Mouse (Mus musculus) forebrain, postnatal 0 days (tissue): ENCODE measurements at regions not wholly inside any gene's neighbourhood (a gene's known extent, or its start where the extent isn't known, plus 50 kb on each side); places are given as distances from the start of the nearest gene placed in this dataset.
"Not testable (repeated sequence)": the region's sequence is repeated elsewhere in the genome, so short reads cannot be mapped to it uniquely, and the experiment has no call there.

ENCODE experiments used
- ATAC-seq: fragments of 200-750 bp; cut with Nextera tagmentation; 2 replicates; pipeline ENCODE4 v1.8.0; 2017; ENCODE audit warnings: mild to moderate bottlenecking, moderate library complexity
- DNase-seq: peaks from one replicate; pipeline ENCODE4 v3.0.0-alpha.2; 2015
- H3K27ac ChIP-seq: fragments of 300-500 bp; sonication (generic); 2 replicates; pipeline ENCODE4 v1.5.1; 2014; ENCODE audit warnings: low read depth, mild to moderate bottlenecking, antibody characterized with exemption, low read length, moderate library complexity, mixed read lengths
- H3K27me3 ChIP-seq: fragments of 300-500 bp; sonication (generic); 2 replicates; pipeline ENCODE4 v1.6.1; 2014; ENCODE audit warnings: mild to moderate bottlenecking, low read length, mixed read lengths; ENCODE audit not compliant: insufficient read depth
- H3K36me3 ChIP-seq: fragments of 300-500 bp; sonication (generic); 2 replicates; pipeline ENCODE4 v1.6.1; 2014; ENCODE audit warnings: mild to moderate bottlenecking, moderate library complexity; ENCODE audit not compliant: insufficient read depth
- H3K4me1 ChIP-seq: fragments of 300-500 bp; sonication (generic); 2 replicates; pipeline ENCODE4 v1.6.1; 2014; ENCODE audit warnings: antibody characterized with exemption; ENCODE audit not compliant: insufficient read depth
- H3K4me2 ChIP-seq: fragments of 300-500 bp; sonication (generic); 2 replicates; pipeline ENCODE4 v1.6.1; 2014; ENCODE audit warnings: low read depth, mild to moderate bottlenecking, moderate library complexity
- H3K4me3 ChIP-seq: fragments of 300-500 bp; sonication (generic); 2 replicates; pipeline ENCODE4 v1.5.1; 2014; ENCODE audit warnings: low read depth, low read length, mixed read lengths
- H3K9ac ChIP-seq: fragments of 300-500 bp; sonication (generic); 2 replicates; pipeline ENCODE4 v1.6.1; 2014; ENCODE audit warnings: mild to moderate bottlenecking
- H3K9me3 ChIP-seq: fragments of 300-500 bp; sonication (generic); 2 replicates; pipeline ENCODE4 v1.6.1; 2016; ENCODE audit warnings: low read length
- CTCF ChIP-seq: sonication (generic); IDR thresholded peaks from 2 replicates; pipeline ENCODE4 v1.5.1; 2016; ENCODE audit warnings: antibody characterized with exemption, control low read depth, low read depth
- WGBS: fragments of 180-500 bp; shearing (Covaris S2); extraction: QIAGEN DNeasy Blood & Tissue Kit; methylation state at CpG from one replicate; pipeline ENCODE4 v1.1.7; 2014; 5-methylcytosine and 5-hydroxymethylcytosine counted together

DNA sequence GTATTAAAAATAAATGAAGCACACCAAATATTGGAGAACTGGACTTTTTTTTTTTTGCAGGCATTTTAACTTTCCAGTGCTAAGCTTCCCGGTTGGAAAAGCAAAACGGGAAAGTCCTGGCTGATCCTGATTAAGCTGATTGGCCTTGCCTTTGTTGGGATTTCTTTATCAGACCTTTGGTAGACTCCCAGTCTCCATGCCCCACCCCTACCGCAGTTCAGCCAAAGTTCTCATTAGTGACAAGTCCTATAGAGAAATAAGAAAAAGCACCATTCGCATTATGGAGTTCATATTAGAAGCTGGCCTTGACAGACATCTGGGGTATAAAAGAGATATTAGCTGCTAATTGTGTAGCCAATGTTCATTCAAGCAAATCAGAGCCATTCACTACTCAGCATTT lies 297.7 kb upstream of the Tbl1xr1 start:
- Histone ChIP-seq H3K36me3 (no peaks in the 10 kb centered on the region), H3K4me3 (no peak overlapping the region), H3K9ac (no peak overlapping the region), H3K4me1 (no peaks in the 10 kb centered on the region), H3K27me3 (no peaks in the 10 kb centered on the region), H3K9me3 (no peaks in the 10 kb centered on the region), H3K27ac (no peak overlapping the region), H3K4me2 (no peak overlapping the region)
- no peak for ATAC-seq
- no peak for DNase-seq
- no peak for TF ChIP-seq CTCF
- 12% methylated on average over 4 of the region's 4 CpGs for WGBS

DNA sequence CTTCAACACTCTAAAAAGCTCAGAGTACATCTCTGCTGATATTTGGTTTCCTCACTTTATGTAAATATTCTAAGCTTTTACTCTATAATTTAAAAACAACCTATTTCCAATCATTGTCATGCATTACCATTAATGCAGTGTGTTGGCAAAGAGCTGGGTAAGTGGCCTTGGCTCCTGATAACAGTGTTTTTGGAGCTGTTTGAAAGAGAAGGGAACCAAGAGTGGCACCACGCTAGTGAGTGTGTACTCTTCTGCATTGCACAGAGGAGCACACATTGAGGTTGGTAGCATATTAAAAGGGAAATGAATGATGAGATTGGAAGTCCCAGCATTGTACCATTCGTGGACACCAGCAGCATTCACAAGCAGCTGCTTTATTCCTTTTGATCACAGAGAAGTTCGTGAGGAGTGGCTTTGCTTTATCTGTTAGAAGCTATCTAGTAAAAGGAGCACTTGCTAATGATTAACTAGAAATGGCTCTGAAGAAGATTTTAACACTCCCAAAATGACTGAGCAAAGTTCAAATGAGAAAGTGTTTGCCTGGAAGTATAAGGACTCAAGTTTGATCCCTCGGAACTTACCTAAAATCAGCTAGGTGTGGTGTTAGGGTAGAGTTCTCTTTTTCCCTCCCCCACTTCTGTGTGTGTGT lies 284.3 kb upstream of the Tbl1xr1 start:
- Histone ChIP-seq H3K36me3 (no peaks in the 10 kb centered on the region), H3K27ac (no peak overlapping the region), H3K27me3 (no peaks in the 10 kb centered on the region), H3K9me3 (no peaks in the 10 kb centered on the region), H3K4me2 (no peak overlapping the region), H3K4me3 (no peak overlapping the region), H3K4me1 (no peaks in the 10 kb centered on the region), H3K9ac (no peak overlapping the region)
- TF ChIP-seq CTCF = no peak
- no peak for DNase-seq
- WGBS = 64% methylated on average over 4 of the region's 4 CpGs
- ATAC-seq = no peak

DNA sequence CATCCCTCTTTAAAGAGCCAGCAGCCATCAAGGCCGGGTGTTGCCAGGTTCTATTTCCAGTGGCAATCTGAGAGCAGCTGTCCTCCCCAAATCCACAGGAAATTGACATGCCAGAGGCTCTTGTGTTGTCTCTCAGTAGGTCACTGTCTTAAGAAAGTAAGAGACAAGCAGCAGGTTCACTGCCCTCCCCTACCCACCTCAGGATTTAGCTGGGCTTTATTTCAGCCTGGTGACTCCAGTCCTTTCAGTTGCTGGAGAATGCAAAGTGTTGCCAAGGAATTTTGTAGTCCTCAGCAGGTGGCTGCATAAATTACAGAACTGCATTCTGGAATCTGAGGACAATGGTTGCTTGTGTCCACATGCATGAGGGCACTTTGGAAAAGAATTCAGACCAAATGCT lies 278.3 kb upstream of the Tbl1xr1 start:
- DNase-seq = peak; percentile 39

GRCm38 (mm10) chr3:21803886-21804285 lies 272.6 kb upstream of the Tbl1xr1 start:
- not testable (repeated sequence) for DNase-seq, H3K4me2 ChIP-seq, H3K27ac ChIP-seq, H3K4me3 ChIP-seq, H3K4me1 ChIP-seq, H3K27me3 ChIP-seq, ATAC-seq, H3K36me3 ChIP-seq, H3K9me3 ChIP-seq, H3K9ac ChIP-seq
- 91% methylated on average over 2 of the region's 2 CpGs for WGBS

More for the DNA sequence above, 278.3 kb upstream of the Tbl1xr1 start:
- Histone ChIP-seq H3K9ac (no peak overlapping the region), H3K27ac (no peak overlapping the region), H3K27me3 (no peaks in the 10 kb centered on the region), H3K9me3 (no peaks in the 10 kb centered on the region), H3K36me3 (no peaks in the 10 kb centered on the region), H3K4me3 (no peak overlapping the region), H3K4me2 (no peak overlapping the region), H3K4me1 (no peaks in the 10 kb centered on the region)
- WGBS = 10% methylated on average over 1 of the region's 1 CpGs
- ATAC-seq = peak; percentile 38; the same call in 1 of the 2 replicates
- no peak for TF ChIP-seq CTCF

DNA sequence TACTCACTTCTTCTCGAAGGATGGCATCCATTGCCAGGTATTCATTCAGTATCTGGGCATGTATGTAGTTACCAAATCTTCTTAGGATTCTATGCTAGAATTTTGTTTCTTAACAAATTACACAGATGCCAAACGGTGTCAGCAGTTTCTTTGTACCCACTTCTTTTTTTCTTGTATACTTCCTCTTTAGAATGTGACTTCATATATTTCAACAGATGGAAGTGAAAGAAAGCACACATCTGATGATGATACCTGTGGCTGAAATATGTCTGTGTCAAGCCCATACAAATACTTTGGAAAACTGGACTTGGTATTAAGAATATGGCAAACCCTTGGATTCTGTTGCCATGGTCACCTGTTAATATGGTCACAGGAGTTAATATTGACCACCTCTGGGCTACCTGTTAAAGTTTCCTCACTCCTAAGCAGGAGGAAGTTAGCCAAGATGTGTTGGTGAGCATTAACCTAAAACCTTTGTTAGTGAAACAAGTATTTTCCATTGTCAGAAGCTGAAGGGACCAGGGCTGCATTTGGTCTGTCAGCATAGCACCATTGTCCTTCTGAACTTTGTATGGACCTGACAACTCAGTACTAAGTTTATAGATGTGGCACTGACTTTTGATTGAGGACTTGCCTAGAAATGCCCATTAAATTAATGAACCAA lies 269.8 kb upstream of the Tbl1xr1 start:
- H3K4me3 ChIP-seq = no peak overlapping the region
- DNase-seq (no peak), ATAC-seq (no peak)
- H3K4me2 ChIP-seq = no peak overlapping the region
- WGBS = 89% methylated on average over 2 of the region's 2 CpGs
- H3K9me3 ChIP-seq = no peaks in the 10 kb centered on the region
- H3K27me3 ChIP-seq = no peaks in the 10 kb centered on the region
- no peaks in the 10 kb centered on the region for H3K36me3 ChIP-seq
- 0 out of 2 replicates have a peak, but pooled peaks cover 3% of the 10 kb centered on the region for H3K4me1 ChIP-seq
- TF ChIP-seq CTCF = no peak
- H3K27ac ChIP-seq = no peak overlapping the region
- H3K9ac ChIP-seq = no peak overlapping the region

- 62% methylated on average over 2 of the region's 2 CpGs for WGBS
Observed at GRCm38 (mm10) chr3:21808539-21808938, 267.9 kb upstream of the Tbl1xr1 start.

DNA sequence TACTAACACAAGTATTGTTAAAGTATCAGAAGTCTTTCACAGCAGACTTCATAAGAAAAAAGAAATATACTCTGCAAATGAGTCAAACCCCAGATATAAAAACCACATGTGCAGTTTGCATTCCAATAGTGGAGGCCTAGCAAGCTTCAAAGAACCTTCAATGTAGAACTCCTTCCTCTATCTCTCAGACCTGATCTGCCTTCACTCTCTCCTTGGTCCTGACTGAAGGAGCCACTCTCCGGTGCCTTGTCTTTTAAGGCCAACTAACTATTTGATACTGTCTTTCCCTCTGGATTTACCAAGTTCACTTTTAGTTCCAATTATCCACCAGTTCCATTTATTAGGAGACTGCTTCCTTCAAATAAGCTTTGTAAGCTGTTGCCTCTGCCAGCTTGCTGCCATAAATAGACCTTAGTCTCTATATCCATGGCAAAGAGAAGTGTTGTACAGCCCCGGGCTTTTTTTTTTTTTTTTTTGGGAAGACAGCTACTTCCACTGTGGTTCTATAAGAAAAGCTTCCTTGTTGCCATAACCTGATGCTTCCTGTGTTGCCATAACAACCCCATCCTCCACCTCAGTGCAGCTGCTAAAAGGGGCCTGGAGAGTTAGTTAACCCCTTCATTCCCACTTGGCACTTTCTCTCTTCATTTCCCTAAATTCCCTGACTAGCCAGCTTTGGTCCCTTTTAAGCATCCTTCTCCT lies 266.5 kb upstream of the Tbl1xr1 start:
- no peaks in the 10 kb centered on the region for H3K27me3 ChIP-seq
- no peak for TF ChIP-seq CTCF
- H3K27ac ChIP-seq = peak overlapping the region; percentile 46
- 4% methylated on average over 2 of the region's 2 CpGs for WGBS
- 0 out of 2 replicates have a peak, but pooled peaks cover 3% of the 10 kb centered on the region for H3K4me1 ChIP-seq
- no peaks in the 10 kb centered on the region for H3K9me3 ChIP-seq
- H3K36me3 ChIP-seq = no peaks in the 10 kb centered on the region
- H3K9ac ChIP-seq = no peak overlapping the region
- no peak overlapping the region; the same call in 1 of the 2 replicates for H3K4me2 ChIP-seq
- H3K4me3 ChIP-seq = no peak overlapping the region
- DNase-seq (peak; percentile 57), ATAC-seq (peak; percentile 92)

More at GRCm38 (mm10) chr3:21808539-21808938, 267.9 kb upstream of the Tbl1xr1 start:
- TF ChIP-seq CTCF = no peak
- 0 out of 2 replicates have a peak, but pooled peaks cover 3% of the 10 kb centered on the region for H3K4me1 ChIP-seq
- no peak overlapping the region for H3K4me2 ChIP-seq
- H3K9ac ChIP-seq = no peak overlapping the region
- no peak for DNase-seq
- no peak for ATAC-seq
- no peak overlapping the region for H3K4me3 ChIP-seq
- H3K9me3 ChIP-seq = no peaks in the 10 kb centered on the region
- no peaks in the 10 kb centered on the region for H3K27me3 ChIP-seq
- H3K27ac ChIP-seq = no peak overlapping the region
- no peaks in the 10 kb centered on the region for H3K36me3 ChIP-seq
